Mouse (Mus musculus): ENCODE measurements around the gene Fam241a. TPM values are rescaled to one million over a fixed set of nuclear protein-coding genes. Genes with fewer than 3 reads are reported as not detected.

The Fam241a gene
- polyA plus RNA-seq, 2 experiments = 24.2 to 51.9 TPM

DNA sequence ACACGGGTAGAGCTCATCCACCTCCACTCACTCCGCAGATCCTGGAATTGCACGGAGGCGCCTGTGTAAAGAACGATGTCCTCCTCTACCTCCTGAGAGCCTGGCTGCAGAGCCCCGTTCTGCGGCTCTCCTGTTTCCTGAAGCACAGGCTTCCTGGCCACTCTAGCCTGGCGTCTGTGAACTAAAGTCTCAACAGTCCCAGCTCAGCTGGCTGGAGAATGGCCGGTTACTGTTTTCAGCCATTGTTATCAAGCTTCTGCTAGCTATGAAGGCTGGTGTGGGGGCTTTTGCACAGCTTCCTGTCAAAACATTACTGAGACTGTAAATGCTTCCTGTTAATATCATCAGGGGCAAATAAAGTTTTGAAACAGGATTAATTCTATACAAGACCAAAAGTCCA lies 24.5 kb downstream of the Fam241a start:
- 48% methylated on average over 9 of the region's 9 CpGs for WGBS (ENCODE audit: insufficient replicate concordance)
- no peaks in the 10 kb centered on the region for H3K9me3 ChIP-seq (ENCODE audit: control insufficient read depth, low read length)

DNA sequence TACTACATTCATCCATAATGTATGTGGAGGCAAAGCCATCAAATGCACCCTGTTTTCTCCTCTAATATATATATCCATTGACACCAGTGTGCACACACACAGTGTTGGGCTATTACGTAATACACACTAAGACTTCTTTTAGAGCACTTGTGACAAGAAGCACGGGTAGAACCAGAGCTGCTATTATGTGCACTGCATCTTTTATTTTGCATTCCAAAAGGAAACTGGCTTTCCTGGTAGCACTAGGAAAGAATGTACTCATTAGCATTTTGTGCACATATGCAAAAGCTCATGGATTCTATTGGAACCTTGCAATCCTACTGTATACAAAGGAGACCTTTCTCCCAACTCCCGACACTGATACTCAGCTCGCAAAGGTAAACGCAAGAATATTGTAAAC lies 27.2 kb downstream of the Fam241a start:
- Histone ChIP-seq H3K27ac (no peak overlapping the region), H3K9me3 (ENCODE audit: control insufficient read depth, low read length) (no peaks in the 10 kb centered on the region), H3K36me3 (replicated peaks; ENCODE audit: control insufficient read depth, insufficient read depth, low read depth) (peaks cover 45% of the 10 kb centered on the region), H3K27me3 (ENCODE audit: control insufficient read depth, insufficient read depth, low read length) (no peaks in the 10 kb centered on the region), H3K4me3 (ENCODE audit: insufficient read depth in 1 of 2, low read depth in 2 of 2, low read length in 2 of 2) (no peak overlapping the region), H3K4me1 (replicated peaks; ENCODE audit: control insufficient read depth in 2 of 2, insufficient read depth in 2 of 2, low read length in 1 of 2) (no peaks in the 10 kb centered on the region), H3K4me2 (ENCODE audit: low read depth) (no peak overlapping the region), H3K9ac (replicated peaks) (no peak overlapping the region)
- TF ChIP-seq EP300 (IDR thresholded peaks at IDR 0.05; ENCODE audit: low read depth) (no peak), CTCF (IDR thresholded peaks at IDR 0.05; ENCODE audit: low read depth) (no peak)
- DNase-seq (ENCODE audit: low read depth in 3 of 3, low spot score in 3 of 3) (no peak), ATAC-seq (ENCODE audit: insufficient read depth) (no peak)
- 87% methylated on average over 5 of the region's 5 CpGs for WGBS (ENCODE audit: insufficient replicate concordance)

More for the DNA sequence above, 24.5 kb downstream of the Fam241a start:
- TF ChIP-seq CTCF (IDR thresholded peaks at IDR 0.05; ENCODE audit: low read depth) (no peak), EP300 (IDR thresholded peaks at IDR 0.05; ENCODE audit: low read depth) (no peak)
- Histone ChIP-seq H3K4me1 (replicated peaks; ENCODE audit: control insufficient read depth in 2 of 2, insufficient read depth in 2 of 2, low read length in 1 of 2) (no peaks in the 10 kb centered on the region), H3K27me3 (ENCODE audit: control insufficient read depth, insufficient read depth, low read length) (no peaks in the 10 kb centered on the region), H3K4me2 (ENCODE audit: low read depth) (no peak overlapping the region), H3K36me3 (replicated peaks; ENCODE audit: control insufficient read depth, insufficient read depth, low read depth) (peaks cover 49% of the 10 kb centered on the region), H3K4me3 (ENCODE audit: insufficient read depth in 1 of 2, low read depth in 2 of 2, low read length in 2 of 2) (no peak overlapping the region), H3K9ac (replicated peaks) (no peak overlapping the region), H3K27ac (no peak overlapping the region)
- DNase-seq (ENCODE audit: low read depth in 3 of 3, low spot score in 3 of 3) = no peak
- ATAC-seq (ENCODE audit: insufficient read depth) = no peak

DNA sequence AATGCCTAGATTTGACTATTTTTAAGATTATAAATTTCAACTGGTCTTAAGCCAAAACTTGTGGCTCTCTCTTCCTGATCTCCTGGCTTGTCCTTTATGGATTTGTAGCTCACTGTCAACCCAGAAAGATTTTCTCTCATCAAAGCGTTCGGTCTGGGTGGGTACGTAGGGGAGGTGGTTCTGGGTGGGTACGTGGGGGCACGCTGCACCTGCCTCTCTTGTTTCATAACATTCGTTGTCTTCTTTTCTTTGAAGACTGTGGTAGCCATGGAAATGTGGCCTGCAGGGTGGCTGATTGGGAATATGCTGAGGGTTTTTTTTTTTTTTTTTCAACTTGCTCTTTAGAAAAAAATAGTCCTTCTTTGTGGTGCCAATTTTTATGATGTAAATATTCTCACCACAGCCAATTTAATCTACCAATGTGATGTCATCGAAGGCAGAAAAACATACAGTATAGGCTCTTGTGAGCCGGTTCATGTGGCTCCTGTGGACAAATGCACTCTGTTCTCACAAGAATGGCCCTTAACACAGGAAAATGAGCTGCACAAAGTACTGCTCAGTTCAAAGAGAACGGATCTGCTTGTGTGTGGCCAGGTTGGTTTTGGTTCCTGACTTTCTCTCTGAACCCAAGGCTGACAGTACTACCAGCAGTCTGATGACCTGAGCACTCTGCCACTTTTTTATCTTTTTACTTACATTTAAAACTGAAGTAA lies 27.9 kb downstream of the Fam241a start:
- Histone ChIP-seq H3K9ac (replicated peaks) (no peak overlapping the region), H3K4me3 (ENCODE audit: insufficient read depth in 1 of 2, low read depth in 2 of 2, low read length in 2 of 2) (no peak overlapping the region), H3K27ac (no peak overlapping the region), H3K36me3 (replicated peaks; ENCODE audit: control insufficient read depth, insufficient read depth, low read depth) (peaks cover 45% of the 10 kb centered on the region), H3K9me3 (ENCODE audit: control insufficient read depth, low read length) (no peaks in the 10 kb centered on the region), H3K27me3 (ENCODE audit: control insufficient read depth, insufficient read depth, low read length) (no peaks in the 10 kb centered on the region), H3K4me1 (replicated peaks; ENCODE audit: control insufficient read depth in 2 of 2, insufficient read depth in 2 of 2, low read length in 1 of 2) (no peaks in the 10 kb centered on the region), H3K4me2 (ENCODE audit: low read depth) (no peak overlapping the region)
- ATAC-seq (ENCODE audit: insufficient read depth) = no peak
- no peak for TF ChIP-seq CTCF (IDR thresholded peaks at IDR 0.05; ENCODE audit: low read depth)
- TF ChIP-seq EP300 (IDR thresholded peaks at IDR 0.05; ENCODE audit: low read depth) = no peak
- DNase-seq (ENCODE audit: low read depth in 3 of 3, low spot score in 3 of 3) = no peak
- WGBS (ENCODE audit: insufficient replicate concordance) = 91% methylated on average over 9 of the region's 9 CpGs

DNA sequence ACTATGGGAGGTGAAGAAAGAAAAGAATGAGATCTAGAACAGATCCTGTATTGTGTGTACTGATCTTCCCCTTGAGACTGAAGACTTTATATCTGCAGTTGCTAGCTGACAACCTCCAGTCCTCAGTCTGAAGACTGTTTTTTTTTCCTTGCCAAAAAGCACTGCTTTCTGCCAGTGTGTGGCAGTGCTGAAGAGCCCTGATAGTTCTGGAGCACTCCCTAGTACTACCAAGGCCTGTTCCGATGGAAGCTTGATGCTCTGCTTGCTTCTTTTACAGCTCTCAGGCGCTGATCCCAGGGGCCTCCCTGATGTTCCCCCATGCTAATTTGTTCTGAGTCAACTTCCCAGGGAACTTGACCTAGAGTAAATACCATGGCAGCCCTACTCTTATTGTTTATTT lies 31.9 kb downstream of the Fam241a start:
- Histone ChIP-seq H3K9ac (replicated peaks) (no peak overlapping the region), H3K4me2 (ENCODE audit: low read depth) (no peak overlapping the region), H3K9me3 (ENCODE audit: control insufficient read depth, low read length) (no peaks in the 10 kb centered on the region), H3K27me3 (ENCODE audit: control insufficient read depth, insufficient read depth, low read length) (no peaks in the 10 kb centered on the region), H3K27ac (no peak overlapping the region), H3K4me3 (ENCODE audit: insufficient read depth in 1 of 2, low read depth in 2 of 2, low read length in 2 of 2) (no peak overlapping the region), H3K4me1 (replicated peaks; ENCODE audit: control insufficient read depth in 2 of 2, insufficient read depth in 2 of 2, low read length in 1 of 2) (no peaks in the 10 kb centered on the region), H3K36me3 (replicated peaks; ENCODE audit: control insufficient read depth, insufficient read depth, low read depth) (peaks cover 24% of the 10 kb centered on the region)
- TF ChIP-seq EP300 (IDR thresholded peaks at IDR 0.05; ENCODE audit: low read depth) (no peak), CTCF (IDR thresholded peaks at IDR 0.05; ENCODE audit: low read depth) (no peak)
- ATAC-seq (ENCODE audit: insufficient read depth) (no peak), DNase-seq (ENCODE audit: low read depth in 3 of 3, low spot score in 3 of 3) (no peak)
- 58% methylated on average over 2 of the region's 2 CpGs for WGBS (ENCODE audit: insufficient replicate concordance)

DNA sequence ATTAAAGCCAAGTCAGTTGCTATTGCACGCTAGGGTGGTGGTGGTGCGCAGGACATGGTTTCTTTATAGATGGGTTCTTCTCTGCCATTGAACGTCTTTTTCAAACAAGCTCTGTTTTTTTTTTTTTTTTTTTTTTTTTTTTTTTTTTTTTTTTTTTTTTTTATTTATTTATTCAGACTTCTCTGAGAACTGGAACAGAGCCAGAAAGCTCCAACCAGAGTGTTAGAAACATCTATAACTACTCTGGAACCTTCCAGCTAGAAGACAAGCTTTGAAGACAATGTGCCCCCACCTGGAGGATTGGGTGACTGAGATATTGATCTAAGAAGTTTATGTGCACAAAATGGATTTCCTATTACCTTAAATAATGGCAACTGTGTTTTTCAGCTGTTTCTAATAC lies 32.6 kb downstream of the Fam241a start:
- peaks cover 17% of the 10 kb centered on the region for H3K36me3 ChIP-seq (replicated peaks; ENCODE audit: control insufficient read depth, insufficient read depth, low read depth)
- 82% methylated on average over 3 of the region's 3 CpGs for WGBS (ENCODE audit: insufficient replicate concordance)
- DNase-seq (ENCODE audit: low read depth in 3 of 3, low spot score in 3 of 3) (no peak), ATAC-seq (ENCODE audit: insufficient read depth) (no peak)
- TF ChIP-seq EP300 (IDR thresholded peaks at IDR 0.05; ENCODE audit: low read depth) = no peak
- TF ChIP-seq CTCF (IDR thresholded peaks at IDR 0.05; ENCODE audit: low read depth) = no peak
- no peak overlapping the region for H3K9ac ChIP-seq (replicated peaks)
- no peak overlapping the region for H3K4me3 ChIP-seq (ENCODE audit: insufficient read depth in 1 of 2, low read depth in 2 of 2, low read length in 2 of 2)
- no peaks in the 10 kb centered on the region for H3K4me1 ChIP-seq (replicated peaks; ENCODE audit: control insufficient read depth in 2 of 2, insufficient read depth in 2 of 2, low read length in 1 of 2)
- H3K27ac ChIP-seq = no peak overlapping the region
- H3K9me3 ChIP-seq (ENCODE audit: control insufficient read depth, low read length) = no peaks in the 10 kb centered on the region
- H3K27me3 ChIP-seq (ENCODE audit: control insufficient read depth, insufficient read depth, low read length) = no peaks in the 10 kb centered on the region
- no peak overlapping the region for H3K4me2 ChIP-seq (ENCODE audit: low read depth)

Data from liver, embryonic 14.5 days (tissue).